Mouse (Mus musculus) kidney, adult 2 months (tissue): Measurements from ENCODE around the gene Tmcc1.
"Not testable (repeated sequence)": the region's sequence is repeated elsewhere in the genome, so short reads cannot be mapped to it uniquely, and the experiment has no call there.

Source experiments
- CTCF ChIP-seq: fragments of 200-500 bp; conservative IDR thresholded peaks from 2 replicates; pipeline ENCODE4 v1.5.1; 2011; ENCODE audit warnings: low read depth, mild to moderate bottlenecking, control low read depth, low read length, moderate library complexity, mixed read lengths; ENCODE audit not compliant: insufficient read depth, insufficient read length
- POLR2A ChIP-seq: fragments of 200-500 bp; IDR thresholded peaks from one replicate; pipeline ENCODE4 v1.6.1; 2011; ENCODE audit warnings: low read depth, low read length, control low read depth

DNA sequence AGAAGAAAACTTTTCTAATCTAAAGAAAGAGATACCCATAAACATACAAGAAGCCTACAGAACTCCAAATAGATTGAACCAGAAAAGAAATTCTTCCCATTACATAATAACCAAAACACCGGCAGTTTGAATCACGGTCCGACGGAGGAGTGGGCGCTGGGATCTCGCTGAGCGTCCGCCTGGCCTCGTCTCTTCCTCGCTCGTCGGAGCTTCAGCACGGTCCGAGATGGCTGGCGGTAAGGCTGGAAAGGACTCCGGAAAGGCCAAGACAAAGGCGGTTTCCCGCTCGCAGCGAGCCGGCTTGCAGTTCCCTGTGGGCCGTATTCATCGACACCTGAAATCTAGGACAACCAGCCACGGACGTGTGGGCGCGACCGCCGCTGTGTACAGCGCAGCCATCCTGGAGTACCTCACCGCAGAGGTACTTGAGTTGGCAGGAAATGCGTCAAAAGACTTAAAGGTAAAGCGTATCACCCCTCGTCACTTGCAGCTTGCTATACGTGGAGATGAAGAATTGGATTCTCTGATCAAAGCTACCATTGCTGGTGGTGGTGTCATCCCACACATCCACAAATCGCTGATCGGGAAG is 19.7 kb downstream of the Tmcc1 start:
- TF ChIP-seq CTCF, POLR2A: not testable (repeated sequence)
